Mouse (Mus musculus) MEL (cell line): ENCODE data around the gene Klf11. TPM values are rescaled to one million over a fixed set of nuclear protein-coding genes. Genes with fewer than 3 reads are reported as not detected.

ENCODE experiments used
- DNase-seq: peaks from one replicate; pipeline ENCODE4 v3.0.0; 2011; ENCODE audit warnings: low read depth, low spot score
- H3K27ac ChIP-seq: 2 replicates; pipeline ENCODE4 v1.5.1; 2012; ENCODE audit warnings: low read depth, mild to moderate bottlenecking, control low read depth, low read length, moderate library complexity; ENCODE audit not compliant: control insufficient read depth
- H3K27me3 ChIP-seq, 2 experiments: fragments of 150-350 bp in 1 of 2; sonication (generic) in 1 of 2; 2 replicates each; pipeline ENCODE4 v1.6.1; 2012; ENCODE audit warnings: low read length in 2 of 2, mild to moderate bottlenecking in 2 of 2, improper control_type of control experiment in 1 of 2, moderate library complexity in 1 of 2; ENCODE audit not compliant: insufficient read depth in 2 of 2, control insufficient read depth in 1 of 2
- H3K36me3 ChIP-seq, 2 experiments: 2 replicates each; pipeline ENCODE4 v1.6.1; 2012 to 2014; ENCODE audit warnings: low read length in 2 of 2, improper control_type of control experiment in 1 of 2, inconsistent platforms in 1 of 2, mild to moderate bottlenecking in 1 of 2; ENCODE audit not compliant: insufficient read depth in 2 of 2, control insufficient read depth in 1 of 2
- H3K4me1 ChIP-seq, 2 experiments: fragments of 150-350 bp in 1 of 2; sonication (generic) in 1 of 2; 2 replicates each; pipeline ENCODE4 v1.6.1; 2012; ENCODE audit warnings: low read length in 2 of 2, improper control_type of control experiment in 1 of 2, mild to moderate bottlenecking in 1 of 2; ENCODE audit not compliant: insufficient read depth in 2 of 2, control insufficient read depth in 1 of 2
- H3K4me3 ChIP-seq, 2 experiments: fragments of 150-350 bp in 1 of 2; sonication (generic) in 1 of 2; 2 replicates each; pipeline ENCODE4 v1.5.1; 2012; ENCODE audit warnings: low read depth in 2 of 2, low read length in 2 of 2, mild to moderate bottlenecking in 2 of 2, moderate library complexity in 2 of 2, control low read depth in 1 of 2, improper control_type of control experiment in 1 of 2; ENCODE audit not compliant: control insufficient read depth in 1 of 2, insufficient read depth in 1 of 2
- H3K79me2 ChIP-seq: 2 replicates; pipeline ENCODE4 v1.6.1; 2012; ENCODE audit warnings: mild to moderate bottlenecking, low read length, moderate library complexity; ENCODE audit not compliant: control insufficient read depth, poor library complexity, insufficient read depth
- H3K9ac ChIP-seq: 2 replicates; pipeline ENCODE4 v1.6.1; 2012; ENCODE audit warnings: low read depth, mild to moderate bottlenecking, control low read depth, low read length, moderate library complexity; ENCODE audit not compliant: control insufficient read depth, poor library complexity, severe bottlenecking
- H3K9me3 ChIP-seq: fragments of 150-350 bp; sonication (generic); replicated peaks from 2 replicates; pipeline ENCODE4 v1.6.1; 2012; ENCODE audit warnings: mild to moderate bottlenecking, low read length, improper control_type of control experiment, moderate library complexity; ENCODE audit not compliant: insufficient read depth
- BHLHE40 ChIP-seq: IDR thresholded peaks from 2 replicates; pipeline ENCODE4 v1.6.1; 2012; ENCODE audit warnings: low read depth, mild to moderate bottlenecking, inconsistent platforms, low read length, improper control_type of control experiment, borderline replicate concordance
- CHD1 ChIP-seq: IDR thresholded peaks from 2 replicates; pipeline ENCODE4 v1.6.1; 2012; ENCODE audit warnings: low read depth, mild to moderate bottlenecking, inconsistent platforms, low read length, improper control_type of control experiment
- CHD2 ChIP-seq: IDR thresholded peaks from 2 replicates; pipeline ENCODE4 v1.6.1; 2011; ENCODE audit warnings: low read length, improper control_type of control experiment
- CTCF ChIP-seq, 3 experiments: IDR thresholded peaks in 2 of 3; conservative IDR thresholded peaks in 1 of 3; 2 replicates each; pipeline ENCODE4 v1.5.1; 2011 to 2012; ENCODE audit warnings: low read length in 3 of 3, low read depth in 2 of 3, mild to moderate bottlenecking in 2 of 3, improper control_type of control experiment in 1 of 3, inconsistent platforms in 1 of 3, mixed read lengths in 1 of 3, moderate library complexity in 1 of 3; ENCODE audit not compliant: control insufficient read depth in 1 of 3, insufficient read depth in 1 of 3, poor library complexity in 1 of 3, severe bottlenecking in 1 of 3
- E2F4 ChIP-seq: IDR thresholded peaks from 2 replicates; pipeline ENCODE4 v1.6.1; 2011; ENCODE audit warnings: low read depth, low read length, improper control_type of control experiment, borderline replicate concordance
- ELF1 ChIP-seq: IDR thresholded peaks from 2 replicates; pipeline ENCODE4 v1.6.1; 2014; ENCODE audit warnings: low read depth, mild to moderate bottlenecking, inconsistent platforms, low read length, improper control_type of control experiment, moderate library complexity
- EP300 ChIP-seq, 2 experiments: IDR thresholded peaks; 2 replicates each; pipeline ENCODE4 v1.6.1; 2011; ENCODE audit warnings: improper control_type of control experiment in 2 of 2, low read length in 2 of 2, low read depth in 1 of 2, mild to moderate bottlenecking in 1 of 2
- ETS1 ChIP-seq: IDR thresholded peaks from 2 replicates; pipeline ENCODE4 v1.6.1; 2012; ENCODE audit warnings: low read depth, mild to moderate bottlenecking, inconsistent platforms, low read length, improper control_type of control experiment, moderate library complexity
- GABPA ChIP-seq: IDR thresholded peaks from 2 replicates; pipeline ENCODE4 v1.6.1; 2012; ENCODE audit warnings: low read depth, mild to moderate bottlenecking, inconsistent platforms, low read length, improper control_type of control experiment, moderate library complexity
- GATA1 ChIP-seq: IDR thresholded peaks from 2 replicates; pipeline ENCODE4 v1.6.1; 2011; ENCODE audit warnings: low read depth, low read length, improper control_type of control experiment
- HCFC1 ChIP-seq: IDR thresholded peaks from 2 replicates; pipeline ENCODE4 v1.6.1; 2012; ENCODE audit warnings: low read depth, mild to moderate bottlenecking, inconsistent platforms, low read length, improper control_type of control experiment, moderate library complexity
- JUND ChIP-seq: IDR thresholded peaks from 2 replicates; pipeline ENCODE4 v1.6.1; 2011; ENCODE audit warnings: low read depth, mild to moderate bottlenecking, improper control_type of control experiment, low read length
- KAT2A ChIP-seq: conservative IDR thresholded peaks from 2 replicates; pipeline ENCODE4 v1.6.1; 2012; ENCODE audit warnings: low read depth, low read length, improper control_type of control experiment, inconsistent platforms
- MAFK ChIP-seq: IDR thresholded peaks from 2 replicates; pipeline ENCODE4 v1.6.1; 2011; ENCODE audit warnings: low read depth, mild to moderate bottlenecking, low read length, improper control_type of control experiment, borderline replicate concordance
- MAX ChIP-seq: IDR thresholded peaks from 2 replicates; pipeline ENCODE4 v1.6.1; 2011; ENCODE audit warnings: low read length, improper control_type of control experiment
- MAZ ChIP-seq: IDR thresholded peaks from 2 replicates; pipeline ENCODE4 v1.6.1; 2012; ENCODE audit warnings: low read depth, mild to moderate bottlenecking, inconsistent platforms, low read length, improper control_type of control experiment
- MEF2A ChIP-seq: IDR thresholded peaks from 2 replicates; pipeline ENCODE4 v1.6.1; 2014; ENCODE audit warnings: low read depth, mild to moderate bottlenecking, inconsistent platforms, low read length, improper control_type of control experiment; ENCODE audit not compliant: poor library complexity, insufficient replicate concordance, severe bottlenecking; ENCODE audit errors: extremely low read depth
- MXI1 ChIP-seq: IDR thresholded peaks from 2 replicates; pipeline ENCODE4 v1.6.1; 2011; ENCODE audit warnings: mild to moderate bottlenecking, low read depth, low read length, improper control_type of control experiment
- MYB ChIP-seq: IDR thresholded peaks from 2 replicates; pipeline ENCODE4 v1.6.1; 2011; ENCODE audit warnings: mild to moderate bottlenecking, low read depth, low read length, improper control_type of control experiment
- MYC ChIP-seq: IDR thresholded peaks from 2 replicates; pipeline ENCODE4 v1.6.1; 2011; ENCODE audit warnings: low read depth, mild to moderate bottlenecking, low read length, improper control_type of control experiment, moderate library complexity
- NELFE ChIP-seq: IDR thresholded peaks from 2 replicates; pipeline ENCODE4 v1.6.1; 2011; ENCODE audit warnings: low read depth, low read length, improper control_type of control experiment
- NRF1 ChIP-seq: IDR thresholded peaks from 2 replicates; pipeline ENCODE4 v1.6.1; 2014; ENCODE audit warnings: low read depth, mild to moderate bottlenecking, inconsistent platforms, low read length, improper control_type of control experiment, moderate library complexity; ENCODE audit not compliant: poor library complexity, insufficient read depth, severe bottlenecking
- POLR2A ChIP-seq, 2 experiments: IDR thresholded peaks; 2 replicates each; pipeline ENCODE4 v1.6.1; 2011 to 2012; ENCODE audit warnings: low read length in 2 of 2, mild to moderate bottlenecking in 2 of 2, control low read depth in 1 of 2, improper control_type of control experiment in 1 of 2, low read depth in 1 of 2, moderate library complexity in 1 of 2; ENCODE audit not compliant: control insufficient read depth in 1 of 2, insufficient read depth in 1 of 2, poor library complexity in 1 of 2
- POLR2AphosphoS2 ChIP-seq: IDR thresholded peaks from 2 replicates; pipeline ENCODE4 v1.6.1; 2011; ENCODE audit warnings: low read length, improper control_type of control experiment
- POLR2AphosphoS5 ChIP-seq: IDR thresholded peaks from 2 replicates; pipeline ENCODE4 v1.6.1; 2012; ENCODE audit warnings: low read depth, borderline replicate concordance, mild to moderate bottlenecking, inconsistent platforms, low read length, moderate library complexity, mixed read lengths
- RAD21 ChIP-seq: IDR thresholded peaks from 2 replicates; pipeline ENCODE4 v1.6.1; 2011; ENCODE audit warnings: mild to moderate bottlenecking, low read depth, low read length, improper control_type of control experiment
- RCOR1 ChIP-seq: IDR thresholded peaks from 2 replicates; pipeline ENCODE4 v1.6.1; 2012; ENCODE audit warnings: low read depth, mild to moderate bottlenecking, inconsistent platforms, low read length, improper control_type of control experiment
- SIN3A ChIP-seq: IDR thresholded peaks from 2 replicates; pipeline ENCODE4 v1.6.1; 2012; ENCODE audit warnings: low read length, improper control_type of control experiment, inconsistent platforms
- SMC3 ChIP-seq: IDR thresholded peaks from 2 replicates; pipeline ENCODE4 v1.6.1; 2011; ENCODE audit warnings: low read depth, low read length, improper control_type of control experiment
- TAL1 ChIP-seq: IDR thresholded peaks from 2 replicates; pipeline ENCODE4 v1.6.1; 2012; ENCODE audit warnings: mild to moderate bottlenecking, inconsistent platforms, low read length, moderate library complexity, mixed read lengths
- TBP ChIP-seq: IDR thresholded peaks from 2 replicates; pipeline ENCODE4 v1.8.0; 2011; ENCODE audit warnings: low read depth, low read length, improper control_type of control experiment
- UBTF ChIP-seq: IDR thresholded peaks from 2 replicates; pipeline ENCODE4 v1.6.1; 2012; ENCODE audit warnings: low read depth, mild to moderate bottlenecking, inconsistent platforms, low read length, improper control_type of control experiment, moderate library complexity, borderline replicate concordance; ENCODE audit not compliant: insufficient read depth
- USF1 ChIP-seq: IDR thresholded peaks from 2 replicates; pipeline ENCODE4 v1.6.1; 2014; ENCODE audit warnings: low read depth, mild to moderate bottlenecking, inconsistent platforms, low read length, improper control_type of control experiment, moderate library complexity
- USF2 ChIP-seq, 2 experiments: IDR thresholded peaks; 2 replicates each; pipeline ENCODE4 v1.6.1; 2011 to 2012; ENCODE audit warnings: improper control_type of control experiment in 2 of 2, low read length in 2 of 2, borderline replicate concordance in 1 of 2, inconsistent platforms in 1 of 2, low read depth in 1 of 2, mild to moderate bottlenecking in 1 of 2; ENCODE audit not compliant: insufficient read depth in 1 of 2
- ZC3H11A ChIP-seq: IDR thresholded peaks from 2 replicates; pipeline ENCODE4 v1.6.1; 2012; ENCODE audit warnings: low read depth, mild to moderate bottlenecking, inconsistent platforms, low read length, improper control_type of control experiment
- ZKSCAN1 ChIP-seq: IDR thresholded peaks from 2 replicates; pipeline ENCODE4 v1.6.1; 2012; ENCODE audit warnings: low read depth, mild to moderate bottlenecking, inconsistent platforms, low read length, improper control_type of control experiment, moderate library complexity
- ZMIZ1 ChIP-seq: IDR thresholded peaks from 2 replicates; pipeline ENCODE4 v1.6.1; 2012; ENCODE audit warnings: low read depth, mild to moderate bottlenecking, inconsistent platforms, low read length, improper control_type of control experiment, moderate library complexity
- ZNF384 ChIP-seq: IDR thresholded peaks from 2 replicates; pipeline ENCODE4 v1.6.1; 2012; ENCODE audit warnings: low read depth, mild to moderate bottlenecking, inconsistent platforms, low read length, improper control_type of control experiment
- polyA plus RNA-seq, 2 experiments: library from polyadenylated mRNA; stranded (reverse) in 1 of 2; unstranded in 1 of 2; fragments of >175 nt in 1 of 2; fragments of >200 nt in 1 of 2; gene quantifications; 2 replicates each; pipeline versions ENCODE4 v1.2.1 to v1.2.4; 2012; ENCODE audit warnings: low replicate concordance in 2 of 2, low read depth in 1 of 2; ENCODE audit not compliant: insufficient read length in 2 of 2, insufficient read depth in 1 of 2, missing spikeins in 1 of 2
- total RNA-seq: library from RNA; depleted of rRNA; stranded (reverse); fragments of 300-350 nt; gene quantifications from 2 replicates; pipeline ENCODE4 v1.2.3, GENCODE M21; 2012

Klf11 gene
- total and polyA plus RNA-seq, 3 experiments, result 2.4 to 7.2 TPM; not detected in 1

- Histone ChIP-seq H3K4me3 (no peak overlapping the region), H3K36me3 (peaks cover 0 to 30% of the 10 kb centered on the region in 2 experiments; a peak in 2 of 4 replicates), H3K4me1 (peaks cover 10 to 39% of the 10 kb centered on the region in 2 experiments), H3K9me3 (no peaks in the 10 kb centered on the region), H3K27me3 (no peaks in the 10 kb centered on the region), H3K9ac (0 out of 2 replicates have a peak overlapping the region, but pooled peaks have one; percentile 7), H3K79me2 (no peaks in the 10 kb centered on the region), H3K27ac (peak overlapping the region; percentile 95)
- peak; percentile 46 for DNase-seq
- TF ChIP-seq TBP (no peak), CHD2 (no peak), ETS1 (0 out of 2 replicates have a peak, but pooled peaks have one; percentile 57), E2F4 (no peak), JUND (no peak), NRF1 (no peak), ELF1 (no peak), HCFC1 (no peak), MAFK (no peak), KAT2A (no peak), NELFE (no peak), ZNF384 (no peak), BHLHE40 (no peak), RCOR1 (no peak), EP300 (IDR thresholded peaks at IDR 0.05; ENCODE audit: low read depth in 1 of 2, low read length in 2 of 2) (peak; percentile 78 to 87), SIN3A (no peak), ZKSCAN1 (no peak), ZMIZ1 (no peak), MAX (no peak), USF2 (IDR thresholded peaks at IDR 0.05; ENCODE audit: borderline replicate concordance in 1 of 2, insufficient read depth in 1 of 2, low read depth in 1 of 2, low read length in 2 of 2) (no peak), UBTF (no peak), MYB (no peak), MXI1 (no peak), POLR2AphosphoS5 (no peak), MAZ (no peak), SMC3 (no peak), CTCF (IDR thresholded peaks at IDR 0.05 in 2 of 3, conservative IDR thresholded peaks at IDR 0.05 in 1 of 3; ENCODE audit: control insufficient read depth in 1 of 3, insufficient read depth in 1 of 3, low read depth in 2 of 3, low read length in 3 of 3, poor library complexity in 1 of 3, severe bottlenecking in 1 of 3) (no peak), GABPA (no peak), GATA1 (peak; percentile 95), RAD21 (no peak), MYC (no peak), MEF2A (no peak), CHD1 (no peak), USF1 (no peak), ZC3H11A (no peak), POLR2A (IDR thresholded peaks at IDR 0.05; ENCODE audit: control insufficient read depth in 1 of 2, insufficient read depth in 1 of 2, low read depth in 1 of 2, low read length in 2 of 2, poor library complexity in 1 of 2) (no peak), POLR2AphosphoS2 (no peak), TAL1 (peak; percentile 67)
Measured at GRCm38 (mm10) chr12:24645901-24646300, 5.2 kb upstream of the Klf11 start.
